Mouse (Mus musculus): ENCODE data around the gene Dsp. TPM values are rescaled to one million over a fixed set of nuclear protein-coding genes. Genes with fewer than 3 reads are reported as not detected.

Gene Dsp
- polyA plus RNA-seq, 1 experiment from 2014 or later, result 0.71 TPM

DNA sequence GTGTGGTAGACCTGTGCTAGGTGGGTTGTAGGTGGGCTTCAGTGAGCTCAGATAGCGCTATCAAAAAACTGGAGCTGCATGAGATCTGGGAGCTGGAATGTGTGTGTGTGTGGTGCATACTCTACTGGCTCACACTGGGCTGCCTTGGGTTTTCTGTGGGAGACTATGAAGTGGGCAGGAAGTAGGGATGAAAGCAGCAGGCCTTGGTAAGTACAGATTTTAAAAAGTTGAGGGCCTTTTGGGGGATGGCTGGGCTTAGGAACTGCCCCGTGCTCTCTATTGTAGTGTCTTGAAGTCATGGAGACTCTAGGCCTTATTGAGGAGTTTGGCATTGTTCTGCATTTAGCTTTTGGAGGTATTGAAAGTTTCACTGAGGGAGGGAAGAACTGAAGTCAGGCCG lies 67.6 kb downstream of the Dsp start:
- no peak for DNase-seq (ENCODE audit: low spot score, missing footprints)
- H3K27ac ChIP-seq (ENCODE audit: low read depth, low read length), result no peak overlapping the region
- no peak overlapping the region for H3K4me3 ChIP-seq (ENCODE audit: low read depth, low read length)
- 96% methylated on average over 3 of the region's 3 CpGs for WGBS
- no peak overlapping the region for H3K9ac ChIP-seq (ENCODE audit: low read length)
- no peaks in the 10 kb centered on the region for H3K27me3 ChIP-seq (ENCODE audit: control insufficient read depth, insufficient read depth, low read length)
- H3K4me2 ChIP-seq, result no peak overlapping the region
- no peaks in the 10 kb centered on the region for H3K9me3 ChIP-seq (ENCODE audit: control insufficient read depth, low read length)
- H3K36me3 ChIP-seq (ENCODE audit: control insufficient read depth, insufficient read depth, low read length), result peaks cover 29% of the 10 kb centered on the region
- no peaks in the 10 kb centered on the region for H3K4me1 ChIP-seq (ENCODE audit: control insufficient read depth, insufficient read depth, low read length)
- no peak for ATAC-seq (ENCODE audit: low FRiP score)

DNA sequence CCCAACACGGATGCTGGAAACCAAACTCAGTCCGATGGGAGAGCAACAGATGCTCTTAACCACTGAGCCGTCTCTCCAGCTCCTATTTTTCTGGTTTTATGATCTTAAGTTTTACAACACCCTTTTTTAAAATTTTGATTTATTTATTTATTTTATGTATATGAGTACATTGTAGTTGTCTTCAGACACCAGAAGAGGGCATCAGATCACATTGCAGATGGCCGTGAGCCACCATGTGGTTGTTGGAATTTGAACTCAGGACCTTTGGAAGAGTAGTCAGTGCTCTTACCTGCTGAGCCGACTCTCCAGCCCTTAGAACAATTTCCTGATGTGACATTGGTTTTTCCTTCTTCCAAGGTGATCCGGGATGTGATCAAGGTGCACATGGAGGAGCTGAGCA lies 69.2 kb downstream of the Dsp start:
- 95% methylated on average over 6 of the region's 6 CpGs for WGBS
- H3K27me3 ChIP-seq (ENCODE audit: control insufficient read depth, insufficient read depth, low read length), result no peaks in the 10 kb centered on the region
- no peak for DNase-seq (ENCODE audit: low spot score, missing footprints)
- no peak overlapping the region for H3K9ac ChIP-seq (ENCODE audit: low read length)
- H3K4me2 ChIP-seq, result no peak overlapping the region
- no peaks in the 10 kb centered on the region for H3K9me3 ChIP-seq (ENCODE audit: control insufficient read depth, low read length)
- no peaks in the 10 kb centered on the region for H3K4me1 ChIP-seq (ENCODE audit: control insufficient read depth, insufficient read depth, low read length)
- H3K27ac ChIP-seq (ENCODE audit: low read depth, low read length), result no peak overlapping the region
- H3K4me3 ChIP-seq (ENCODE audit: low read depth, low read length), result no peak overlapping the region
- ATAC-seq (ENCODE audit: low FRiP score), result no peak
- peaks cover 37% of the 10 kb centered on the region for H3K36me3 ChIP-seq (ENCODE audit: control insufficient read depth, insufficient read depth, low read length)

DNA sequence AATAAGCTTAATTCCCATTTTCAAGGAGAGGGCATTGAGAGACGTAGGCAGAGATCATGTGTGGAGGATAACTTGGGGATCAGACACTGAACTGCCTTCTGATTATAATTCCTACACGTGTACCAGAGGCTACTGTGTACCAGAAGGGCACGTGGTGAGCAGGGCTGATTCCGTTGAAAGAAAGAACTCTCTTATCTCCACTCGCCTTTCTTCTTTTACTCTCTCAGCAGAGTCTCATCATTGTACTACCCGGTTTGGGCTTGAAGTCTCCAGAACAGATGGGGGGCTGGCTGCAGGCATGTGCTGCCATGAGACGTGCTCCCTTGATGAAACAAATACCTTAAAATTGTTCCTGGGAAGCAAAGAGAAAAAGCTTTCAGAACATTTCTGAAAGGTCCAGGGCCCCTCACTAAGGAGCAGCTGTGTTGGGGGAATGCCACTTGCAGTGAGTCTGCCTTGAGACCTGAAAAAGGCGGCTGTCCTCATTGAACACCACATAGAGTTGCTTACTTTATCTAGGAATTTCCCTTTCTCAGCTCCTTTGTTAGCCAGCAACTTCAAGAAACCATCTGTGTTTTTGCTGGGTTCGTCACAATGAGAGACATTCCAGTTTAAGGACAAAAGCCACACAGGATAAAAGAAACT lies 79.2 kb downstream of the Dsp start:
- H3K9ac ChIP-seq (ENCODE audit: low read length), result no peak overlapping the region
- H3K4me3 ChIP-seq (ENCODE audit: low read depth, low read length), result no peak overlapping the region
- no peak overlapping the region for H3K4me2 ChIP-seq
- H3K36me3 ChIP-seq (ENCODE audit: control insufficient read depth, insufficient read depth, low read length), result peaks cover 13% of the 10 kb centered on the region
- DNase-seq (ENCODE audit: low spot score, missing footprints) (peak; percentile 78), ATAC-seq (ENCODE audit: low FRiP score) (no peak)
- H3K9me3 ChIP-seq (ENCODE audit: control insufficient read depth, low read length), result no peaks in the 10 kb centered on the region
- no peak overlapping the region for H3K27ac ChIP-seq (ENCODE audit: low read depth, low read length)
- H3K27me3 ChIP-seq (ENCODE audit: control insufficient read depth, insufficient read depth, low read length), result no peaks in the 10 kb centered on the region
- H3K4me1 ChIP-seq (ENCODE audit: control insufficient read depth, insufficient read depth, low read length), result no peaks in the 10 kb centered on the region
- WGBS, result 79% methylated on average over 9 of the region's 9 CpGs

DNA sequence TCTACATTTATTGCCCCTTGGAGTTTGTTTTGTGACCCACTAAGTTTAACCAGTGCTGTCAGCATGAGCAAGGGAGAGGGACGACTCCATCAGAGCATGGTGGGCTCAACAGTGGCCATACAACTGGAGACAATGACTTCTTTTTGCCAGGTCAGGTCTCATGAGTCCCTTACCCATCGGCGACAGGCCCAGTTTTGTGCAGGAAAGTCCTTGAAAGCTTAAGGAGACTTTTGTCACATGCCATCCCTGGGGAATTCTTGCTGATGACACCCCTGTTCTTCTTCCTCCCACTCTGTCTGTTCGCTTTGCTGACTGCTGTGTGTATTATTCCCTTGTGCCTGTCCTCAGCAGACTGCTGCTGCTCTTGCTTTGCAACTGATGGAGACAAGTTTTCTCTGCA lies 81.3 kb downstream of the Dsp start:
- Histone ChIP-seq H3K4me3 (ENCODE audit: low read depth, low read length) (no peak overlapping the region), H3K27me3 (ENCODE audit: control insufficient read depth, insufficient read depth, low read length) (no peaks in the 10 kb centered on the region), H3K9ac (ENCODE audit: low read length) (no peak overlapping the region), H3K27ac (ENCODE audit: low read depth, low read length) (no peak overlapping the region), H3K9me3 (ENCODE audit: control insufficient read depth, low read length) (no peaks in the 10 kb centered on the region), H3K36me3 (ENCODE audit: control insufficient read depth, insufficient read depth, low read length) (peaks cover 13% of the 10 kb centered on the region), H3K4me2 (no peak overlapping the region), H3K4me1 (ENCODE audit: control insufficient read depth, insufficient read depth, low read length) (no peaks in the 10 kb centered on the region)
- 88% methylated on average over 4 of the region's 4 CpGs for WGBS
- DNase-seq (ENCODE audit: low spot score, missing footprints) (no peak), ATAC-seq (ENCODE audit: low FRiP score) (no peak)

DNA sequence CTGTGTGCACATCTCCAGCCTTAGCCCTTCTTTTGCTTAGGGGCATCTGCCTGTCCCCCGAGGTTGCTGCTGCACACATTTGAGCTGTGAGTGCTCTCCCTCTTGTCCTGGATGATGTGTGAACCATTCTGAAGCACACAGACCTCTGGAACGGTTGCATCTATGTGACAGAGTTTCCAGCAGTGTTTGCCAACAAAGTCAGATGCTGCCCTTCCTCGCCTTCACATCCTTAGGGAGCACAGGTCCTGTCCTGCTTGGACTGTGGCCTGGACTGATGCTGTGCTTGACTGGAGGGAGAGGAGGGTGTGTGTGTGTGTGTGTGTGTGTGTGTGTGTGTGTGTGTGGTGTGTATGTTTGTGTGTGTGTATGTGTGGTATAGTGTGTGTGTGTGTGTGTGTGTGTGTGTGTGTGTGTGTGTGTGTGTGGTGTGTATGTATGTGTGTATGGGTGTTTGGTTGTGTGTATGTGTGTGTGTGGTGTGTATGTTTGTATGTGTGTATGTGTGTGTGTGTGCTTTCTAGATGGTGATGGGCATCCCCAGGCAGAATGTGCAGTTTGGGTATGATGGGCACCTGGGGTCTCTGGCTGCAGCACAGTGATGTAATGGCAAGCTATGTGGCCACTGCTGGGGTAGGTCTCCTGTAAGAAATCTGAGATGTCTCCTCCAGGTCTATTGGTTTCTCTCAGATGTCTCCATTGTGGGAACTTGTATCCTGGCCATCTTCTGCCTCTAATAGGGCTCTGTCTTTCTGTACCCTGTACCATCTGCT lies 81.9 kb downstream of the Dsp start:
- DNase-seq (ENCODE audit: low spot score, missing footprints) (no peak), ATAC-seq (ENCODE audit: low FRiP score) (no peak)
- no peak overlapping the region for H3K4me2 ChIP-seq
- H3K9me3 ChIP-seq (ENCODE audit: control insufficient read depth, low read length), result no peaks in the 10 kb centered on the region
- WGBS, result 81% methylated on average over 3 of the region's 3 CpGs
- H3K27ac ChIP-seq (ENCODE audit: low read depth, low read length), result no peak overlapping the region
- H3K4me1 ChIP-seq (ENCODE audit: control insufficient read depth, insufficient read depth, low read length), result no peaks in the 10 kb centered on the region
- H3K9ac ChIP-seq (ENCODE audit: low read length), result no peak overlapping the region
- H3K4me3 ChIP-seq (ENCODE audit: low read depth, low read length), result no peak overlapping the region
- peaks cover 10% of the 10 kb centered on the region for H3K36me3 ChIP-seq (ENCODE audit: control insufficient read depth, insufficient read depth, low read length)
- no peaks in the 10 kb centered on the region for H3K27me3 ChIP-seq (ENCODE audit: control insufficient read depth, insufficient read depth, low read length)

DNA sequence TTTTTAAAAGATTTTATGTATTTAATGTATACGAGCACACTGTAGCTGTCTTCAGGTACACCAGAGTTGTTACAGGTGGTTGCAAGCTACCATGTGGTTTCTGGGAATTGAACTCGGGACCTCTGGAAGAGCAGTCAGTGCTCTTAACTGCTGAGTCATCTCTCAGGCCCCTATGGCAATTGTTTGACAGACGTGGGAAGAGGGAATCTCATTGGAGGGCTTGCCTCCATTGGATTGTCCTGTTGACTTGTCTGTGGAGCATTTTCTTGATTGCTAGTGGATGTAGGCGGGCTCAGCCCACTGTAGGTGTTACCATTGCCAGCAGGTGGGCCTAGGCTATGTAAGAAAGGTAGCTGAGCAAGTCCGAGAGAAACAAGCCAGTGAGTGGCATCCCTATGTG lies 83.6 kb downstream of the Dsp start:
- no peaks in the 10 kb centered on the region for H3K9me3 ChIP-seq (ENCODE audit: control insufficient read depth, low read length)
- no peak overlapping the region for H3K9ac ChIP-seq (ENCODE audit: low read length)
- WGBS, result 87% methylated on average over 5 of the region's 5 CpGs
- H3K4me3 ChIP-seq (ENCODE audit: low read depth, low read length), result no peak overlapping the region
- ATAC-seq (ENCODE audit: low FRiP score) (no peak), DNase-seq (ENCODE audit: low spot score, missing footprints) (no peak)
- H3K4me1 ChIP-seq (ENCODE audit: control insufficient read depth, insufficient read depth, low read length), result no peaks in the 10 kb centered on the region
- H3K4me2 ChIP-seq, result no peak overlapping the region
- H3K27me3 ChIP-seq (ENCODE audit: control insufficient read depth, insufficient read depth, low read length), result no peaks in the 10 kb centered on the region
- H3K36me3 ChIP-seq (ENCODE audit: control insufficient read depth, insufficient read depth, low read length), result no peaks in the 10 kb centered on the region
- no peak overlapping the region for H3K27ac ChIP-seq (ENCODE audit: low read depth, low read length)

DNA sequence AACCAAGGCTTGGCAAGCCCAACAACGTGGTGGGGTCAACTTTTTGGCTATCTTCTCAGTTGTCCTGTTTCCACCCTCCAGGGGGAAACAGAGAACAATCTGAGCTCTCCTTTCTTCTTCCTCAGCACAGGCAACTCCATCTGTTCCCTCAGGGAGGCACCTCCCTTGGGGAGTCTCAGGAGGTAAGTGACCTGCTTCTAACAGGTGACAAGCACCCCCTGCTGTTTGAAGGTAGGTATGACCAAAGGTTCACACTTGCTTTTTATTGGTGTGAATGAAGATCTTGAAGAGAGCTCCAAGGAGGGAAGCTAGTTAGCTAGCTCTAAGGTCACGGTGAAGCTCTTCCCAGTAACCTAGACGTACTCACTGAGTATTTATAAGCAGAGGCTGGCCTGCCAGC lies 84.3 kb downstream of the Dsp start:
- H3K36me3 ChIP-seq (ENCODE audit: control insufficient read depth, insufficient read depth, low read length), result no peaks in the 10 kb centered on the region
- 78% methylated on average over 3 of the region's 3 CpGs for WGBS
- H3K27me3 ChIP-seq (ENCODE audit: control insufficient read depth, insufficient read depth, low read length), result no peaks in the 10 kb centered on the region
- H3K4me2 ChIP-seq, result no peak overlapping the region
- H3K4me1 ChIP-seq (ENCODE audit: control insufficient read depth, insufficient read depth, low read length), result no peaks in the 10 kb centered on the region
- H3K4me3 ChIP-seq (ENCODE audit: low read depth, low read length), result no peak overlapping the region
- DNase-seq (ENCODE audit: low spot score, missing footprints), result no peak
- no peaks in the 10 kb centered on the region for H3K9me3 ChIP-seq (ENCODE audit: control insufficient read depth, low read length)
- H3K27ac ChIP-seq (ENCODE audit: low read depth, low read length), result no peak overlapping the region
- ATAC-seq (ENCODE audit: low FRiP score), result no peak
- no peak overlapping the region for H3K9ac ChIP-seq (ENCODE audit: low read length)

DNA sequence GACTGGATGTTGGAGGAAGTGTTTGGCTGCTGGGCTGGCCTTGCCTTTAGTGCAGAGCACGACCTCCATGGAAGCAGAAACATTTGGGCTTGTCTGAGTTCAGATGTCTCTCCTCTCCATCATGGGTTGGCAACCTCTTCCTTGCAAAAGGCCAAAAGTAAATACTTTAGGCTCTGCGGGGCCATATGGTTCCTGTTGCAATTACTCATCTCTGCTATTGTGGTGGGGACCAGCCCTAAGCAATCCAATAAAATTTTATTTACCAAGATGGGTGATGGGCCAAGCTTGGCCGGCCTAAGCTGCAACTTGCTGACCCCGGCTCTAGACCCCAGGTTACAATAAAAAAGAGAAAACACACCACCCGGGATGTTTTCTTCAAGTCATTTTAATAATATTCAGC lies 97.1 kb downstream of the Dsp start:
- no peak for DNase-seq (ENCODE audit: low spot score, missing footprints)
- no peak overlapping the region for H3K4me3 ChIP-seq (ENCODE audit: low read depth, low read length)
- no peaks in the 10 kb centered on the region for H3K9me3 ChIP-seq (ENCODE audit: control insufficient read depth, low read length)
- no peaks in the 10 kb centered on the region for H3K4me1 ChIP-seq (ENCODE audit: control insufficient read depth, insufficient read depth, low read length)
- no peak overlapping the region for H3K4me2 ChIP-seq
- H3K27ac ChIP-seq (ENCODE audit: low read depth, low read length), result no peak overlapping the region
- no peaks in the 10 kb centered on the region for H3K27me3 ChIP-seq (ENCODE audit: control insufficient read depth, insufficient read depth, low read length)
- ATAC-seq (ENCODE audit: low FRiP score), result no peak
- H3K9ac ChIP-seq (ENCODE audit: low read length), result no peak overlapping the region
- 85% methylated on average over 5 of the region's 5 CpGs for WGBS
- no peaks in the 10 kb centered on the region for H3K36me3 ChIP-seq (ENCODE audit: control insufficient read depth, insufficient read depth, low read length)
